Mouse (Mus musculus): Measurements from ENCODE around the gene Nkain1. TPM values are rescaled to one million over a fixed set of nuclear protein-coding genes. Genes with fewer than 3 reads are reported as not detected.

The Nkain1 gene
- polyA plus RNA-seq, 1 experiment, result not detected

DNA sequence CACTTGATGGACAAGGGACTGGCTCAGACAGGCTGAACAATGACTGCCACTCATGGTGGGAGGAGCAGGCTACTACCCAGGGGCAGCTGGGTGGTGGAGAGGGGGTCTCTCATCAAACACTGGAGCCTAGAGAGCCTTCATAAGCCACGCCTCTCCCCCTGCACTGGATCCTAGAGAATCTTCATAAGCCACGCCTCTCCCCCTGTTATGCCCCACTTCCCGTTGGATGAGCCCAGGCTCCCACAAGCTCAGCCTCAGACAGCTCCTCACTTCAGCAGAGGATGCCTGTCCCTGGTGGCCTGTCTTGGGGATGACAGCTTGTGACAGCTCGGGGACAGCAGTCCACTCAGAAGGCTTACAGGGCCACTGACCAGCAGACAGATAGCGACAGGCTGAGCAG is 17.7 kb downstream of the Nkain1 start:
- no peak overlapping the region for H3K27ac ChIP-seq (ENCODE audit: insufficient read depth, low read depth, low read length)
- TF ChIP-seq POLR2A (IDR thresholded peaks at IDR 0.05; ENCODE audit: insufficient read depth, low read depth, low read length) (no peak), CTCF (IDR thresholded peaks at IDR 0.05; ENCODE audit: insufficient read depth, low read depth, low read length) (no peak)
- peaks cover 14% of the 10 kb centered on the region for H3K4me1 ChIP-seq (ENCODE audit: control insufficient read depth, insufficient read depth, low read length)
- 83% methylated on average over 5 of the region's 5 CpGs for WGBS
- no peak overlapping the region for H3K4me3 ChIP-seq (ENCODE audit: insufficient read depth, low read depth, low read length)

DNA sequence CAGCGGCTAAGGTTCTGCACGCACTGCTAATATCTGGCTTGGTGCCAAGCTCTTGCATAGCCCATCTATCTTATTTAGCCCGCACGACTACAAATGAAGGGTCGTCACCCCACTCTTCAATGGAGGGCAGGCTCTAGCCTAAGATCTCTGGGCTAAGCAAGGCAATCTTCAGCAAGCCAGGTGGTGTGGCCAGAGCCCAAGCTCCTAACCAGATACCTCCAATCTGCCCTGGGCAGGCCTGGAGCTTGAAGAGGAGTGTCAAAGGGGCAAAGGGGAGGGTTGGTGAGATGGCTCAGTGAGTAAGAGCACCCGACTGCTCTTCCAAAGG is 20.9 kb downstream of the Nkain1 start:
- no peak for TF ChIP-seq CTCF (IDR thresholded peaks at IDR 0.05; ENCODE audit: insufficient read depth, low read depth, low read length)
- TF ChIP-seq POLR2A (IDR thresholded peaks at IDR 0.05; ENCODE audit: insufficient read depth, low read depth, low read length), result no peak
- no peak overlapping the region for H3K4me3 ChIP-seq (ENCODE audit: insufficient read depth, low read depth, low read length)
- 54% methylated on average over 6 of the region's 6 CpGs for WGBS
- H3K4me1 ChIP-seq (ENCODE audit: control insufficient read depth, insufficient read depth, low read length), result peaks cover 23% of the 10 kb centered on the region
- H3K27ac ChIP-seq (ENCODE audit: insufficient read depth, low read depth, low read length), result no peak overlapping the region

DNA sequence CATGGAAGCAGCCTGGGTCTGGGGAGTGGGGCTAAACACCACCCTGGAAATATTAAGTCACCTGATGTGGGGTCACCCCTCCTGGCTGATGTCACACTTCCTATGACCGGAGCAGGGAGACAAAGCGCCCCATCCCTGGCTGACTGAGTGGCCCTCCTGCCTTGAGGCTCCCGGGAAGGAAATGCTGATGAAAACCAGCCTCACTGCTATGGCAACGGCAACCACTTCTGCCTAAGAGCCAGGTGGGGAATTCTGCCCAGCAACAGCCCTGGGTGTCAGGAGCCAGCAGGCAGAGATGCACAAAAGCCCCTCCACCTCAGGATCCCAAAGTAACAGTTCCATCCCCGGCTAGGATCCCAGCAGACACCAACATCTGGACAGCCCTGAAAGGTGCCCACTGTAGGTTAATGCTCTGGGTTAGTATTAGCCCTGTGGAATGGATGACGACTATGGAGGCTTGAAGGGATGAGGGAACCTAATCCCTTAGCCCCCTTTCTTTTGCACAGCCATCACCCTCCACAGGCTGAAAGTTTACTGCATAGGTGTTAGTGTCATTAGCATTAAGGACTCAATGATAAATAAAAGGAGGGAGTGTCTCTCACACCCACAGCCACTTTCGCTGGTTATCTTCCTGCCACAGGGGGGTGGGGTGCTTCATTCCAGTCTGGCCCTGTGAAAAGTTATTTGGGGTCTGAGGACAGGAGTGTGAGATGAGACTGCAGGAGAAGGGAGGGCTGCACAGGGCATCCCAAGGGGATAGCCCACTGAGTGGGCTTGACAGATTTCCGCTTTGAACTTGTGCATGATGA is 21.5 kb downstream of the Nkain1 start:
- no peak for TF ChIP-seq CTCF (IDR thresholded peaks at IDR 0.05; ENCODE audit: insufficient read depth, low read depth, low read length)
- no peak for TF ChIP-seq POLR2A (IDR thresholded peaks at IDR 0.05; ENCODE audit: insufficient read depth, low read depth, low read length)
- WGBS, result 33% methylated on average over 8 of the region's 8 CpGs
- no peak overlapping the region for H3K4me3 ChIP-seq (ENCODE audit: insufficient read depth, low read depth, low read length)
- H3K4me1 ChIP-seq (ENCODE audit: control insufficient read depth, insufficient read depth, low read length), result peaks cover 22% of the 10 kb centered on the region
- no peak overlapping the region for H3K27ac ChIP-seq (ENCODE audit: insufficient read depth, low read depth, low read length)

DNA sequence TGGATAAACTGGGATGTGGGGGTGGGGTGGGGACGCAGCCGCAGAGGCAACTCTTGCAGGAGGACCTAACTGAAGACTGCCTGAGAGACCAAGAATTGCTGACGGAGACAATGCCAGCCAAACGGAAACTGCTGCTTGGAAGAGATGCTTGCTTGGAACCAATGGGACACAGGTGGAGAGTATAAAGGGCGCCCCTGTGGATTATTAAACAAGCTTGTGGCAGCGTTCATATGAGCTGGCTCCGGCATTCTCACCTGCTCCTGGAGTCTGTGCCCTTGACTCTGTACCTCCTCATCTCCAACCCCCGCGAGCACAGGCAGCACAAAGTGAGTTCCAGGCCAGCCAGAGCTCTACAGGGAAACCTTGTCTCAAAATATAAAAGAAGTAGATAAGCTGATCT is 23.5 kb downstream of the Nkain1 start:
- H3K4me3 ChIP-seq (ENCODE audit: insufficient read depth, low read depth, low read length), result no peak overlapping the region
- WGBS, result 86% methylated on average over 9 of the region's 9 CpGs
- TF ChIP-seq POLR2A (IDR thresholded peaks at IDR 0.05; ENCODE audit: insufficient read depth, low read depth, low read length) (no peak), CTCF (IDR thresholded peaks at IDR 0.05; ENCODE audit: insufficient read depth, low read depth, low read length) (no peak)
- no peak overlapping the region for H3K27ac ChIP-seq (ENCODE audit: insufficient read depth, low read depth, low read length)
- peaks cover 28% of the 10 kb centered on the region for H3K4me1 ChIP-seq (ENCODE audit: control insufficient read depth, insufficient read depth, low read length)

DNA sequence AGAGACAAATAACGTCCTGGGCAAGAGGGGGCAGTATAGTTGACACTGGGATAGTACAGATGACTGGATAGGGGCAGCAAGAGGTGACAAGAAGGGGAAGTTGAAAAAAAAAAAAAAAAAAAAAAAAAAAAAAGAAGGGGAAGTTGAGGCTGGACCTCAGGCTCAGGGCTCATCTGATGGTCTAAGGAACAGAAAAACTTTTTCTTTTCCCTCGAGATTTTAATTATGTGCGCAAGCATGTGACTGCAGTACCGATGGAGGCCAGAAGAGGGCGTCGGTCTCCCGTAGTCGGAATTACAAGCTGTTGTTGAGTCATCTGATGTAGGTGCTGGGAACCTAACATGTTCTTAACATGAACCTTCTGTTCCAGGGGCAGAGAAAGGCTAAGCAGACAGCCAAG is 24.8 kb downstream of the Nkain1 start:
- WGBS, result 89% methylated on average over 8 of the region's 8 CpGs
- peak overlapping the region; percentile 42 for H3K27ac ChIP-seq (ENCODE audit: insufficient read depth, low read depth, low read length)
- no peak overlapping the region for H3K4me3 ChIP-seq (ENCODE audit: insufficient read depth, low read depth, low read length)
- peaks cover 33% of the 10 kb centered on the region for H3K4me1 ChIP-seq (ENCODE audit: control insufficient read depth, insufficient read depth, low read length)
- peak; percentile 40; the same call in 1 of the 2 replicates for TF ChIP-seq CTCF (IDR thresholded peaks at IDR 0.05; ENCODE audit: insufficient read depth, low read depth, low read length)
- no peak for TF ChIP-seq POLR2A (IDR thresholded peaks at IDR 0.05; ENCODE audit: insufficient read depth, low read depth, low read length)

DNA sequence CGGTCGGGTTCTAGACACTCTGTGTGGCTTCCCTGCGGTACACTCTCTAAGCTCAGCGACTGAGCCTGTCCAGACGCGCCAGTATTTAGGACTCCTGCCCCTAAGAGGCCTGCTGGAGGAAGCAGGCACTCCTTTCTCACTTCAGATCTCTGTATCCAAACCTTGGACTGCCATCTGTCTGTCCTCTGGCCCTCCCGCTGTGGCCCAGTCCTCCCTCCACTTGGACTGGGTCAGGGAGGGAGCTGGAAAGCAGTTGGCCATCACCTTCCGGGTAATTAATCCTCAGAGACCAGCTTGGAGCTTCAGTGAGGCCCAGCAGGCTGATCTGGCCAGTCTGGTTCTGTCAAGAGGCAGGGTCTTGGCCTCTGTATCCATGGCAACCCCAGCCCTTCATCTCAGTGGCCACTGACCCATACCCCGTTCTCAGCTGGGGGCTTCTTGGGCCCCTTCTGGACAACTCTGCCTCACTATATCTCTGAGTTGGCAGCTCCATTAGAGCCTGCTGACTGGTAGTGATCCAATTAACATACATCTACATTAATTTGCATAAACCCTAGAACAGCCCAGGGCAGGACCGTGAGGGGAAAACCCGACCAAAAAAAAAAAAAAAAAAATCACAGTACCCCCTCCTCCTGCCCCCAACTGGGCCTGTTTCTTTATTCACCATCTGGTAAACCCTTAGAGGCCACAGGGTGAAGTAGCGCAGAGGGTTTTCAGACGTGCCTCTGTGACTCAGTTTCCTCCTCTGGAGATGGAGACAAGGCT is 27.0 kb downstream of the Nkain1 start:
- Histone ChIP-seq H3K4me3 (ENCODE audit: insufficient read depth, low read depth, low read length) (no peak overlapping the region), H3K4me1 (ENCODE audit: control insufficient read depth, insufficient read depth, low read length) (peaks cover 27% of the 10 kb centered on the region), H3K27ac (ENCODE audit: insufficient read depth, low read depth, low read length) (no peak overlapping the region)
- WGBS, result 57% methylated on average over 13 of the region's 13 CpGs
- TF ChIP-seq POLR2A (IDR thresholded peaks at IDR 0.05; ENCODE audit: insufficient read depth, low read depth, low read length) (no peak), CTCF (IDR thresholded peaks at IDR 0.05; ENCODE audit: insufficient read depth, low read depth, low read length) (no peak)

DNA sequence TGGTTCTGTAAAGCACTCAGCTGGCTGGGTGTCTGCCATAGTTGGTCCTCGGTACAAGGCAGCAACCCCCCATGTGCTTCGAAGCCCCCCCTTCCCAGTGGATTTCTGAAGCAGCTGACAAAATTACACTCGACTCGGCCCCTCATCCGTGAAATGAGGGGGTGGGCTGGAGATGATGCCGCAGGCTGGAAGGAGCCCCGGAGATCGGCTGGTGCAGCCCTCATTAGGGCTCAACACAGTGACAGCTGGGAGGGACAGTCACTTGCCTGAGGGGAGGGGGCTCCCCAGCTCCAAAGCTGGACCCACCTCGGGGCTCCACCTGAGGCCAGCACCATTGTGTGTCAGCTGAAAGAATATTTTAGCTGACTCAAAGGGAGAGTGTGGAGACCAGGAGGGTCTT is 29.6 kb downstream of the Nkain1 start:
- WGBS, result 14% methylated on average over 9 of the region's 9 CpGs
- Histone ChIP-seq H3K4me1 (ENCODE audit: control insufficient read depth, insufficient read depth, low read length) (peaks cover 27% of the 10 kb centered on the region), H3K4me3 (ENCODE audit: insufficient read depth, low read depth, low read length) (no peak overlapping the region), H3K27ac (ENCODE audit: insufficient read depth, low read depth, low read length) (no peak overlapping the region)
- TF ChIP-seq POLR2A (IDR thresholded peaks at IDR 0.05; ENCODE audit: insufficient read depth, low read depth, low read length) (no peak), CTCF (IDR thresholded peaks at IDR 0.05; ENCODE audit: insufficient read depth, low read depth, low read length) (no peak)

DNA sequence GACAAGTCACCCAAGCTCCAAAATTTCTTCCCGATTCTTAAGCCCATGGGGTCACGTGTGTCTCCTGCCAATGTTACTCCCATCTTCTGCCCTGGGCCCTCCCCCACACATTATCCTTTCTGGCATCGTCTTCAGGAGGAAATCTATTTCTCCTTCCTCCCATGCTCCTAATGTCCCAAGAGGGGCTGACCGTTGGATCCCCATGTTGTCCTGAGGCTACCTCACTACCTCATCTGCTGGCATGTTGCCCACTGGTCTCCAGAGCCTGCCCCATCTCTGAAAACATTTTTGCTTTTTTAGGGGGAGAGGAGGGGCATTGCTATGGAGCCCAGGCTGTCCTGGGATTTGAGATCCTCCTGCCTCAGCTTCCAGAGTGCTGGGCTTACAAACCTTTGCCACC is 30.9 kb downstream of the Nkain1 start:
- peaks cover 18% of the 10 kb centered on the region for H3K4me1 ChIP-seq (ENCODE audit: control insufficient read depth, insufficient read depth, low read length)
- TF ChIP-seq POLR2A (IDR thresholded peaks at IDR 0.05; ENCODE audit: insufficient read depth, low read depth, low read length), result no peak
- no peak for TF ChIP-seq CTCF (IDR thresholded peaks at IDR 0.05; ENCODE audit: insufficient read depth, low read depth, low read length)
- H3K27ac ChIP-seq (ENCODE audit: insufficient read depth, low read depth, low read length), result no peak overlapping the region
- 83% methylated on average over 4 of the region's 4 CpGs for WGBS
- no peak overlapping the region for H3K4me3 ChIP-seq (ENCODE audit: insufficient read depth, low read depth, low read length)

DNA sequence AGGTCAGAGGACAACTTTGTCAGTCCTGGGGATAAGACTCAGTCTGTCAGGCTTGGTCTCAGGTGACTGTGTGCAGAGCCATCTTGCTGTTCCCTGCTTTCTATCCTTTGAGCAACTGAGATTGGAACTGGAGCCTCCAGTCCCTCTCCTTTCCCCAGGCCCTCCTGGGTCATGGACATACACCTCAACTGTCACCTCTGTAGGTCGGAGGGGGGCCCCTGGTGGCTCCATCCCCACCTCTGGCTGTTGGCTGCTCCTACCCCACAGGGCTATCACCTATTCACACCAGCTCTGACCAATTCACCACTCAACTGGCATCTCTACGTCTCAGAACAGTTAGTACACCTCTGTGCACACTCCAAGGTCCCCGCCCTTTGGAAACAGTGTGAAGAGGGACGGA is 33.1 kb downstream of the Nkain1 start:
- Histone ChIP-seq H3K4me1 (ENCODE audit: control insufficient read depth, insufficient read depth, low read length) (peaks cover 16% of the 10 kb centered on the region), H3K4me3 (ENCODE audit: insufficient read depth, low read depth, low read length) (no peak overlapping the region), H3K27ac (ENCODE audit: insufficient read depth, low read depth, low read length) (no peak overlapping the region)
- TF ChIP-seq CTCF (IDR thresholded peaks at IDR 0.05; ENCODE audit: insufficient read depth, low read depth, low read length) (no peak), POLR2A (IDR thresholded peaks at IDR 0.05; ENCODE audit: insufficient read depth, low read depth, low read length) (no peak)
- WGBS, result 95% methylated on average over 4 of the region's 4 CpGs
